Mouse (Mus musculus) limb, embryonic 11.5 days (tissue): ENCODE results near the gene Ppp1r26. TPM values are rescaled to one million over a fixed set of nuclear protein-coding genes. Genes with fewer than 3 reads are reported as not detected.
A peak's percentile ranks its signal among the peaks of the same experiment; 100 is the strongest.

ENCODE experiments used
- ATAC-seq: fragments of 200-750 bp; cut with Nextera tagmentation; 2 replicates; pipeline ENCODE4 v1.8.0; 2017; ENCODE audit warnings: low read depth; ENCODE audit not compliant: insufficient number of reproducible peaks, low FRiP score, low TSS enrichment
- DNase-seq: peaks from one replicate; pipeline ENCODE4 v3.0.0-alpha.2; 2015; ENCODE audit warnings: low spot score
- H3K27ac ChIP-seq: fragments of 300-500 bp; sonication (generic); replicated peaks from 2 replicates; pipeline ENCODE4 v1.5.1; 2014; ENCODE audit warnings: low read depth, mild to moderate bottlenecking, low read length
- H3K27me3 ChIP-seq: fragments of 300-500 bp; sonication (generic); 2 replicates; pipeline ENCODE4 v1.6.1; 2014; ENCODE audit warnings: mild to moderate bottlenecking, low read length, mixed read lengths; ENCODE audit not compliant: control insufficient read depth, insufficient read depth
- H3K36me3 ChIP-seq: fragments of 300-500 bp; sonication (generic); 2 replicates; pipeline ENCODE4 v1.6.1; 2014; ENCODE audit warnings: mild to moderate bottlenecking, low read length, moderate library complexity, mixed read lengths; ENCODE audit not compliant: control insufficient read depth, insufficient read depth
- H3K4me1 ChIP-seq: fragments of 300-500 bp; sonication (generic); 2 replicates; pipeline ENCODE4 v1.6.1; 2014; ENCODE audit warnings: low read length, mixed read lengths; ENCODE audit not compliant: control insufficient read depth, insufficient read depth
- H3K4me2 ChIP-seq: fragments of 300-500 bp; sonication (generic); 2 replicates; pipeline ENCODE4 v1.6.1; 2014; ENCODE audit warnings: low read depth, mild to moderate bottlenecking, moderate library complexity; ENCODE audit not compliant: severe bottlenecking
- H3K4me3 ChIP-seq: fragments of 300-500 bp; sonication (generic); 2 replicates; pipeline ENCODE4 v1.5.1; 2014; ENCODE audit warnings: low read depth, low read length
- H3K9ac ChIP-seq: fragments of 300-500 bp; sonication (generic); 2 replicates; pipeline ENCODE4 v1.6.1; 2014; ENCODE audit warnings: mild to moderate bottlenecking, low read length
- H3K9me3 ChIP-seq: fragments of 300-500 bp; sonication (generic); 2 replicates; pipeline ENCODE4 v1.6.1; 2016; ENCODE audit warnings: low read length; ENCODE audit not compliant: control insufficient read depth
- WGBS: fragments of 180-500 bp; shearing (Covaris S2); extraction: QIAGEN DNeasy Blood & Tissue Kit; methylation state at CpG from one replicate; pipeline ENCODE4 v1.1.7; 2014; 5-methylcytosine and 5-hydroxymethylcytosine counted together
- polyA plus RNA-seq: library from polyadenylated mRNA; unstranded; fragments of >200 nt; fragmentation: Nextera tagmentation; extraction: Ambion mirVana; gene quantifications from 2 replicates; pipeline ENCODE4 v1.2.1, GENCODE M21; 2014

Ppp1r26 gene
- polyA plus RNA-seq, 1 experiment from 2014 or later: 5.3 TPM

GRCm38 (mm10) chr2:28427226-28427625, 19.4 kb upstream of the Ppp1r26 start:
- ATAC-seq (no peak), DNase-seq (no peak)
- no peak overlapping the region for H3K9ac ChIP-seq
- H3K27ac ChIP-seq: no peak overlapping the region
- H3K27me3 ChIP-seq: no peaks in the 10 kb centered on the region
- no peak overlapping the region for H3K4me2 ChIP-seq
- H3K36me3 ChIP-seq: no peaks in the 10 kb centered on the region
- no peaks in the 10 kb centered on the region for H3K9me3 ChIP-seq
- no peaks in the 10 kb centered on the region for H3K4me1 ChIP-seq
- WGBS: 82% methylated on average over 6 of the region's 6 CpGs
- no peak overlapping the region for H3K4me3 ChIP-seq

- no peaks in the 10 kb centered on the region for H3K27me3 ChIP-seq
- no peaks in the 10 kb centered on the region for H3K36me3 ChIP-seq
- H3K27ac ChIP-seq: no peak overlapping the region
- H3K9me3 ChIP-seq: no peaks in the 10 kb centered on the region
- H3K9ac ChIP-seq: no peak overlapping the region
- ATAC-seq (no peak), DNase-seq (no peak)
- H3K4me1 ChIP-seq: no peaks in the 10 kb centered on the region
- no peak overlapping the region for H3K4me2 ChIP-seq
- WGBS: 49% methylated on average over 6 of the region's 6 CpGs
- H3K4me3 ChIP-seq: no peak overlapping the region
Observed at GRCm38 (mm10) chr2:28430846-28431245, 15.8 kb upstream of the Ppp1r26 start.

GRCm38 (mm10) chr2:28432811-28433210, 13.8 kb upstream of the Ppp1r26 start:
- ATAC-seq: no peak
- Histone ChIP-seq H3K27me3 (no peaks in the 10 kb centered on the region), H3K27ac (no peak overlapping the region), H3K4me3 (no peak overlapping the region), H3K36me3 (no peaks in the 10 kb centered on the region), H3K9me3 (no peaks in the 10 kb centered on the region), H3K4me2 (no peak overlapping the region), H3K9ac (no peak overlapping the region), H3K4me1 (no peaks in the 10 kb centered on the region)
- DNase-seq: no peak
- 46% methylated on average over 1 of the region's 1 CpGs for WGBS

- H3K36me3 ChIP-seq: no peaks in the 10 kb centered on the region
- no peaks in the 10 kb centered on the region for H3K4me1 ChIP-seq
- H3K9me3 ChIP-seq: no peaks in the 10 kb centered on the region
- DNase-seq: no peak
- no peak overlapping the region for H3K4me3 ChIP-seq
- 20% methylated on average over 1 of the region's 2 CpGs for WGBS
- H3K27ac ChIP-seq: no peak overlapping the region
- no peak for ATAC-seq
- H3K27me3 ChIP-seq: no peaks in the 10 kb centered on the region
- H3K4me2 ChIP-seq: no peak overlapping the region
- no peak overlapping the region for H3K9ac ChIP-seq
Observed at GRCm38 (mm10) chr2:28433512-28433911, 13.1 kb upstream of the Ppp1r26 start.

- no peaks in the 10 kb centered on the region for H3K27me3 ChIP-seq
- H3K27ac ChIP-seq: no peak overlapping the region
- H3K4me1 ChIP-seq: no peaks in the 10 kb centered on the region
- no peak overlapping the region for H3K4me2 ChIP-seq
- no peaks in the 10 kb centered on the region for H3K36me3 ChIP-seq
- WGBS: 87% methylated on average over 11 of the region's 11 CpGs
- no peak overlapping the region for H3K9ac ChIP-seq
- ATAC-seq (no peak), DNase-seq (no peak)
- H3K9me3 ChIP-seq: no peaks in the 10 kb centered on the region
- no peak overlapping the region for H3K4me3 ChIP-seq
Observed at GRCm38 (mm10) chr2:28435401-28435800, 11.2 kb upstream of the Ppp1r26 start.

- ATAC-seq: no peak
Observed at GRCm38 (mm10) chr2:28440842-28441241, 5.8 kb upstream of the Ppp1r26 start.

GRCm38 (mm10) chr2:28445082-28445481, 1.5 kb upstream of the Ppp1r26 start:
- Histone ChIP-seq H3K27ac (no peak overlapping the region), H3K36me3 (no peaks in the 10 kb centered on the region), H3K4me2 (no peak overlapping the region), H3K27me3 (no peaks in the 10 kb centered on the region), H3K4me3 (no peak overlapping the region), H3K9me3 (no peaks in the 10 kb centered on the region), H3K4me1 (no peaks in the 10 kb centered on the region), H3K9ac (no peak overlapping the region)
- DNase-seq: no peak
- no peak for ATAC-seq
- 83% methylated on average over 4 of the region's 4 CpGs for WGBS

More at GRCm38 (mm10) chr2:28440842-28441241, 5.8 kb upstream of the Ppp1r26 start:
- no peaks in the 10 kb centered on the region for H3K36me3 ChIP-seq
- no peaks in the 10 kb centered on the region for H3K4me1 ChIP-seq
- no peak overlapping the region for H3K4me2 ChIP-seq
- 70% methylated on average over 6 of the region's 6 CpGs for WGBS
- H3K9me3 ChIP-seq: no peaks in the 10 kb centered on the region
- H3K9ac ChIP-seq: no peak overlapping the region
- no peak for DNase-seq
- no peak overlapping the region for H3K27ac ChIP-seq
- H3K4me3 ChIP-seq: no peak overlapping the region
- H3K27me3 ChIP-seq: no peaks in the 10 kb centered on the region

- H3K27me3 ChIP-seq: no peaks in the 10 kb centered on the region
- H3K36me3 ChIP-seq: no peaks in the 10 kb centered on the region
- peak overlapping the region; percentile 78 for H3K9ac ChIP-seq
- no peak; the same call in 1 of the 2 replicates for ATAC-seq
- H3K4me2 ChIP-seq: peak overlapping the region; percentile 95
- H3K4me3 ChIP-seq: peak overlapping the region; percentile 62
- H3K4me1 ChIP-seq: no peaks in the 10 kb centered on the region
- no peak overlapping the region for H3K27ac ChIP-seq
- H3K9me3 ChIP-seq: no peaks in the 10 kb centered on the region
- no peak for DNase-seq
- WGBS: 11% methylated on average over 5 of the region's 5 CpGs
Observed at GRCm38 (mm10) chr2:28446181-28446514, 452 bp upstream of the Ppp1r26 start.

- H3K36me3 ChIP-seq: peaks cover 2% of the 10 kb centered on the region; the same call in 1 of the 2 replicates
- DNase-seq: no peak
- no peaks in the 10 kb centered on the region for H3K4me1 ChIP-seq
- no peaks in the 10 kb centered on the region for H3K27me3 ChIP-seq
- ATAC-seq: no peak; the same call in 1 of the 2 replicates
- no peak overlapping the region for H3K27ac ChIP-seq
- H3K9ac ChIP-seq: peak overlapping the region; percentile 78
- peak overlapping the region; percentile 95 for H3K4me2 ChIP-seq
- WGBS: 11% methylated on average over 11 of the region's 11 CpGs
- peak overlapping the region; percentile 62 for H3K4me3 ChIP-seq
- H3K9me3 ChIP-seq: no peaks in the 10 kb centered on the region
Observed at GRCm38 (mm10) chr2:28447315-28447670, 693 bp downstream of the Ppp1r26 start.
